Mouse (Mus musculus) frontal cortex, postnatal 25 days (tissue): ENCODE data around the gene Epha2.

Experiments used
- DNase-seq, 2 experiments: peaks; one replicate each; pipeline ENCODE4 v3.0.0; 2022; ENCODE audit warnings: low spot score in 2 of 2

Epha2 gene

DNA sequence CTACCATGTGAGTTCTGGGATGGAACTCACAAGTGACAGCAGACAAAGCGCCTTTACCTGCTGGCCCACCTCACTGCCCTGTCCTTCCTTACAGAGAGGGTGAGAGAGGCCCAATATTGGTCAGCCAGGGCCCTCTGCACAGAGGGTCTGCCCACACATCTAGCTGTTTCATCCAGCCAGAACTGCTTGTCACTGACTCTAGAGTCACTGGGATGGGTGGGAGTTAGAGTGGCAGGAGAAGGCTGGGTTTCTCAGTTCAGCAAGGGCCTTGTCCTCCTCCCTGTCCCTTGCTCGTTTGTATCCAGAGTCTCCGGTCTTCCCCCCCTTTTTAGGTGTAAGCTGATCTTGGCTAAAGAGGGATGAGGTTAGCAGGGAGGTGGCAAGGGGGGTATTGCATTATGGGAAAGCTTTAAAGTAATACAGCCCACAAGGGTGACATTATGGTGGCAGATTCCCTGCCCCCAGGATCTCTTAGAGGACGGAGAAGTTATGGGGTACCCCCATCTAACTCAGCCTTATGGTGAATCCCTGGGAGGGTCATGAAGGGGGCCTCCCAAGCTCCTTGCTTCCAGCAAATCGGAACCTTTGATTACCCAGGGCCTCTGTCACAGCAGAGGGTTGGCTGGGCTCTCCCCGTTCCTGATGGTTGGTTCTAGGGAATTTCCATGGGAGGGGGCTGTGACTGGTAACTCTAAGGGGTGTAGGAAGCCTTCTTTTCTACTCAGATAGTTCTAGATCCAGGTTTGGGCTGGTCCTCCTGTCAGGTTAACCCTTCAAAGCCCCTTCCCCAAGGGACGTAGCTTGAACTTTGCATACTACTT is 2.6 kb downstream of the Epha2 start:
- DNase-seq, result no peak

DNA sequence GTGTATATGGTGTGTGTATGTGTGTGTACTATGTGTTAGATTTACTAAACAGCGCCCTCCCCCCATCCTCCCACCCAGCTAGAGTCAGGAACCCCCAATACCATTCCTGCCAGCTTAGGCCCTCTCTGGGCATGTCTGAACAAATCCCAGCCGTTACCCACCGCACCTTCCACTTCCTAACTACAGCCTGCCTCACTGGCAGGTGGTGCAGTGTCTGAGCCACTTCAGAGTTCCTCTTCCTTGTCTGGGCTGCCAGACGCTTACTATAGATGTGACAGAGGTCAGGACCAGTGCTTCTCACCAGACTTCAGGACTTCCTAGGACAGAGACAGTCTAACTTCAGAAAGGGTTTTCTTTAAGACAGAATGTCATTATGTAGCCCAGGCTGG is 3.2 kb downstream of the Epha2 start:
- no peak for DNase-seq

DNA sequence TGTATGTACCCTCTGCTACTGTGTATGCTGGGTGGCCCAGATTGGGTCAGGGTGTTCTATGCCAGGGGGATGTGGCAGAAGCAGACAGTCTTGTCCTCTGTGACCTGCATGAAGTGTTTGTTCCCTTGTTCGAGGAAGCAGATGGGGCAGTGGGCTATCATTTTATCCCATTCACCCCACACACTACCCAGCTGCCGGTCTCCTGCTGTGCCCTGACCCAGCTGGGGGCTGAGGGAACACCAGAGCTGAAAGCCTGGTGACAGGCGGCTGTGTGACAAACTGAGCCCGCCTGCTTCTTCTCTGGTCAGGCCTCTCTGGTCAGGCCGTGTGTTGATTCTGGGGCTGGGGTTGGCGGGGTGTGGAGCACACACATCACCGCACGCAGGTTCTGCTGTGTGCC is 5.0 kb downstream of the Epha2 start:
- no peak for DNase-seq

GRCm38 (mm10) chr4:141308381-141308780 is 7.3 kb downstream of the Epha2 start:
- no peak for DNase-seq

- no peak for DNase-seq
Measured at GRCm38 (mm10) chr4:141308857-141309772, 8.1 kb downstream of the Epha2 start.

DNA sequence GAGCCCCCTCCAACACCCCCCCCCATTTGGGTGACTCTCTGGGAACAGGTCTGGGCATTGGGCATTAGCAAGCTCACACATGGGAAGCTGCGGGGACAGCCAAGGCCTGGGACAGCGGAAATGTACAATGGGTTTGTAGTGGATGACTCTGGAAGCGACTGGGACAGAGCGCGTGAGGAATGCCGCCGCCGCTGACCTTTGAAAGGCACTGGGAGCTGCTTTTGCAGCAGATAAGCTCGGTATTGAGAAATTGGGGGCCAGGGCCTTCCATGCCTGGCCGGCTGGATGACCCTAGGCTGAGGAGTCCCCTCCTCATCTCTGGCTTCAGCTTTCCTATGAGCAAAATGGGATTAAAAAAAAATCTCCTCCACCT is 8.7 kb downstream of the Epha2 start:
- no peak for DNase-seq

DNA sequence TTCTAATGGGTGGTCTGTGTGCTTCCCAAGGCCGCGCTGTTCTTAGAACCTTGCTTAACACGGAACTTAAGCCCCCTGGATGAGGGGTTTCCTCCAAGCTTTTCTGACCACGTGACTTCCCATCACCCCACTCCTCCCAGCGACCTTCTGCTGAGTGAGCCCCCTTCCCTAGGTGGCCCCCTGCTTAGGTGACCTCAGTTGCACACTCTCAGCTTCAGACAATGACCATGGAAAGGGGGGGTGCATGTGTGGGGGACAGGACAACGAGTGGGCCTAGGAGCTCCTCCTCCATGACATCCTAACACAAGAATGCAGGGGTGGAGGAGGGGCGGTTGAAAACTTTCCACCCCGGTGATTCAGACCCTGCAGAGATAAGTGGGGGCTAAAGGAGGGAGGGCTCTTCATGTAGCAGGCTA is 9.2 kb downstream of the Epha2 start:
- DNase-seq, result no peak

GRCm38 (mm10) chr4:141311078-141311477 is 10.0 kb downstream of the Epha2 start:
- DNase-seq, result no peak

GRCm38 (mm10) chr4:141311506-141311905 is 10.5 kb downstream of the Epha2 start:
- no peak for DNase-seq

DNA sequence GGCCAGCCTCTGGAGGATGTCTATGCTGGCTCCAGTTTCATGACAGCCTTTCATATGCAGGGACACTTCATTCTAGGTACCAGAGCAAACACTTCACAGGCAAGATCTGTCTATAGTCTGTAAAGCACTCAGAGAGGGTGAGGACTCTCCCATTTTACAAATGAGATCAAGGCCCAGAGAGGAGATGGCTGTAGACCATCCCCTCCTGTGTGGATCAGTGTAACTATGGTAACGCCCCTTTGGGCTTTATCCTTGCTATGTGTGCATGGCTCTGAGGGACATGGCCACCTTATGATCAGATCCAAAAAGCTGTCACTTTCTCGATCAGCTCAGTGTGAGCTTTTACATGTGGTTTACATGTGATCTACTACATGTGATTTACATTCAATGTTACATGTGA is 10.9 kb downstream of the Epha2 start:
- no peak for DNase-seq

DNA sequence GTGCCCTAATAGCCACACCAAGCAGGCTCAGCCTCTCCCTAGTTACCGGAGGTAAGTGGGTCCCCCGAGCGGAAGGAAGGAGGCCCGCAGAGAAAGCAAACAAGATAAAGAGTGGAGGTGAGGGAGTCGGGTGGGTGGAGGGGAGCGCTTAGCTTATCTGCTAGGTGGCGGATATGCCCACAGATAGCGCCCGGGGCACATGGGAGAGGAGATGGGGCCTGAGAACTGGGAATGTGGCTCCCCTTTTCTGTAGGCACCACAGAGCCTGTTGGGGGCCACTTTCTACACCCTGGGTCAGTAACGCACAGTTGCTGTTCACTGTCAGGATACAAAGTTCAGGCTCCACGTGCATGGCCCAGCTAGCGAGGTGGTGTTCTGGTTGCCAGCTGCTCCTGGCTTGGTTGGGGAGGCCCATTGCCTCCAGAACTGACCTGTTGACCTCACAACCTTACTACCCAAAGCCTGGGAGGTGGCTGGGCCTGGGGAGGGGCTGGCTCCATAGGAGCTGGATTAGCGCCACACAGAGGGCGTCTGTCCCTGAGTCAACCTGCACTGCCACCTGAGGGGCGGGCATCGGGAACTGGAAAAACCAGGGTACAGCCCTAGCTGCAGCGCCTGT is 11.6 kb downstream of the Epha2 start:
- DNase-seq, result no peak

DNA sequence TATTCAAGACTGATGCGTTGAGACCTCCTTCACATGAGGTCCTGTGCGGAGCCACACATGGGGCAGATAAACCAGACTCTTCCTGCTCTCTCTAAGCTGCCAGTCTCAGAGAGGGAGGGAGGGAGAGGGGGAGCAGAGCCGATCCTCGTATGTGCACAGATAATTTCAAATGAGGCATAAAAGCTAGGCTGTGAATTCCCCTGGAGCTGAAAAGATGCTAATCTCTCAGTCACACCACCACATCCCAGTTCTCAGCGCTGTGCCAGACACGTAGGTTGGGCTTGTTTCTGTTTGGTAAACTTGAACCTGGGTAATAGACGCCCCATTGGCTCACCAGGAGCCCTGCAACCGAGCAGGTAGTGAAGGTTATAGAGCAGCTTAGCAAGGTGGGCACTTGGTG is 12.4 kb downstream of the Epha2 start:
- DNase-seq, result no peak

- no peak for DNase-seq
Measured at GRCm38 (mm10) chr4:141313924-141314323, 12.9 kb downstream of the Epha2 start.

GRCm38 (mm10) chr4:141314745-141315144 is 13.7 kb downstream of the Epha2 start:
- DNase-seq, result no peak

DNA sequence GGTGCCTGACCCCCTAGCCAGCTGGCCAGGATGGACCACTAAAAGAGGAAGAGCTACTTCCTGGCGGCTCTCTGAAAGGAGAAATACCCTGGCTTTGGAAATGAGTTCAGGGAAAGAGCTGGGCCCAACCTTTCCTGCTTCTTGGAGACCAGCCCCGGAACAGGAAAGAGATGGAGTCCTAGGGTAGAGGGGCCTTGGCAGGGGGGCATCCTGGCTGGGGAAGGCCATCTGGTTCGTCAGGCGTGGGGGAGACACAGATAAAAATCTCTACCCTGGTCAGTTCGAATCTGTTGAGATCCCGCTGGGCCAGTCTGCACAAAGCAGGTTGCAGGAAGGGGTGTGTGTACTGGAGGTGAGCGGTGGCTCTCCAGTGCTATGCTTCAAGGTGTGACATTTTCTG is 15.0 kb downstream of the Epha2 start:
- no peak for DNase-seq

- DNase-seq, result no peak
Measured at GRCm38 (mm10) chr4:141316498-141317180, 15.6 kb downstream of the Epha2 start.

GRCm38 (mm10) chr4:141317914-141318313 is 16.9 kb downstream of the Epha2 start:
- no peak for DNase-seq

DNA sequence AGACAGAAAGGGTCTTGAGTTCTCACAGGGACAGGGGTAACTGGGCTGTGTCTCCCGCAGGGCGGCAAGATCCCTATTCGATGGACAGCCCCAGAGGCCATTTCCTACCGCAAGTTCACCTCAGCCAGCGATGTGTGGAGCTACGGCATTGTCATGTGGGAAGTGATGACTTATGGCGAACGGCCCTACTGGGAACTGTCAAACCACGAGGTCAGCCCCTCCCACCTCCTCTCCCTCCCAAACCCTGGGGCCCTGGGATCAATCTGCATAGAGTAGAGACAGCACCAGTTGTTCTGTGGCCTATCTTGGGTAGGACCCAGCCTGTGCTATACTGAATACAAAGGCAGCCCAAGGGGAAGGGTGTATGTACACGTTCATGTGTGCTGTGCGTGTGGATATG is 21.5 kb downstream of the Epha2 start:
- DNase-seq, result no peak

DNA sequence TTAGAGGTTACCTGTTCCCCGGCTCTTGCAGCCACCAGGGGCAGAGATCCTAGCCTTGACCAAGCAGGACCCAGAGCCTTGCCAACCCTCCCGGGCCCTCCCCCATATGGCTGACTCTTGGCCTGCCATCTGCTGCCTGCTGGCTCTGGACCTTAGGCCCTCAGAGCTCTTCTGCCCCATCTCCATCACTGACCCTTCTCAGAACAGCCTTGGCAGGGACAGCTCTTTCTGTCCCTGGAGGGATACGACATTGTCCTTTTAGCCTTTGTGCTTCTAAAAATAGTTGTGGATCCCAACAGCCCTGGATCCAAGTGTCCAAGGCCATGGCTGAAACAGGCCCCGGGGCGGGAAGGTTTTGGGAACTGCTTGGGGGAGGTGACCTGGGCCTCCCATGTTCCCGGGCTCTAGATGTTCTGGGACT is 23.7 kb downstream of the Epha2 start:
- no peak for DNase-seq

DNA sequence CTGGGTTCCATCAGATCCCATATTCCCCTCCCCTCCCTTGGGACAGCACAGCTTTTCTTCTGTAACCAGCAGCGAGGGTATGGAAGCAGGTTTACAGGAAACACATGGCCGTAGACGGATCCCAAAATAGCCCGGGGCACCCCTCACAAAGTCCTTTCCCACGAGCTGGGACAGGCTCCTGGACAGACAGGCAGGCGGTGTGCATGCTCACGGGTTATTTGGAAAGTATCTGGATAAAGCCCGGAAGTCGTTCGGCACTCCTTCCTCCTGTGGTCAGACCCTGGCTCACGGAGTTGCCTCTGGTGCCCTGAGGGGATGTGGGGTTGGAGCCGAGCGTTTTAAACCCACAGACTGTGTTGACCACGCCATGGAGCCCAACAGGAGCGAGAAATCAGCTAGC is 24.6 kb downstream of the Epha2 start:
- DNase-seq, result no peak

GRCm38 (mm10) chr4:141327075-141327474 is 26.0 kb downstream of the Epha2 start:
- DNase-seq, result no peak

GRCm38 (mm10) chr4:141328742-141329141 is 27.7 kb downstream of the Epha2 start:
- no peak for DNase-seq
